Mouse (Mus musculus) heart, embryonic 11.5 days (tissue): ENCODE data around the gene Dlx6. TPM values are rescaled to one million over a fixed set of nuclear protein-coding genes. Genes with fewer than 3 reads are reported as not detected.
A peak's percentile ranks its signal among the peaks of the same experiment; 100 is the strongest.

ENCODE experiments used
- ATAC-seq: fragments of 200-750 bp; cut with Nextera tagmentation; replicated peaks from 2 replicates; pipeline ENCODE4 v1.8.0; 2017; ENCODE audit warnings: moderate library complexity; ENCODE audit not compliant: insufficient number of reproducible peaks, low FRiP score, low TSS enrichment
- H3K27ac ChIP-seq: fragments of 300-500 bp; sonication (generic); 2 replicates; pipeline ENCODE4 v1.5.1; 2014; ENCODE audit warnings: mild to moderate bottlenecking, low read depth, low read length
- H3K27me3 ChIP-seq: fragments of 300-500 bp; sonication (generic); 2 replicates; pipeline ENCODE4 v1.6.1; 2014; ENCODE audit warnings: mild to moderate bottlenecking, low read length, mixed read lengths; ENCODE audit not compliant: control insufficient read depth, insufficient read depth
- H3K36me3 ChIP-seq: fragments of 300-500 bp; sonication (generic); 2 replicates; pipeline ENCODE4 v1.6.1; 2014; ENCODE audit warnings: mild to moderate bottlenecking, low read length, moderate library complexity, mixed read lengths; ENCODE audit not compliant: control insufficient read depth, insufficient read depth
- H3K4me1 ChIP-seq: fragments of 300-500 bp; sonication (generic); 2 replicates; pipeline ENCODE4 v1.6.1; 2014; ENCODE audit warnings: low read length; ENCODE audit not compliant: control insufficient read depth, insufficient read depth
- H3K4me2 ChIP-seq: fragments of 300-500 bp; sonication (generic); 2 replicates; pipeline ENCODE4 v1.6.1; 2014; ENCODE audit warnings: mild to moderate bottlenecking, moderate library complexity
- H3K4me3 ChIP-seq: fragments of 300-500 bp; sonication (generic); 2 replicates; pipeline ENCODE4 v1.5.1; 2014; ENCODE audit warnings: low read depth, low read length
- H3K9ac ChIP-seq: fragments of 300-500 bp; sonication (generic); 2 replicates; pipeline ENCODE4 v1.6.1; 2014; ENCODE audit warnings: mild to moderate bottlenecking, low read depth, low read length, moderate library complexity
- H3K9me3 ChIP-seq: fragments of 300-500 bp; sonication (generic); replicated peaks from 2 replicates; pipeline ENCODE4 v1.6.1; 2016; ENCODE audit warnings: low read length; ENCODE audit not compliant: control insufficient read depth
- WGBS: fragments of 180-500 bp; shearing (Covaris S2); extraction: QIAGEN DNeasy Blood & Tissue Kit; methylation state at CpG from one replicate; pipeline ENCODE4 v1.1.7; 2014; ENCODE audit not compliant: insufficient replicate concordance; 5-methylcytosine and 5-hydroxymethylcytosine counted together
- polyA plus RNA-seq: library from polyadenylated mRNA; unstranded; fragments of >200 nt; fragmentation: Nextera tagmentation; extraction: Ambion mirVana; gene quantifications from 2 replicates; pipeline ENCODE4 v1.2.1, GENCODE M21; 2014

Gene Dlx6
- polyA plus RNA-seq, 1 experiment from 2014 or later = 0.47 TPM

GRCm38 (mm10) chr6:6856316-6856715 lies 6.8 kb upstream of the Dlx6 start:
- WGBS = under 1% methylated on average over 20 of the region's 20 CpGs
- ATAC-seq = no peak
- H3K36me3 ChIP-seq = no peaks in the 10 kb centered on the region
- H3K9ac ChIP-seq = no peak overlapping the region
- peaks cover 93% of the 10 kb centered on the region for H3K27me3 ChIP-seq
- 0 out of 2 replicates have a peak overlapping the region, but pooled peaks have one; percentile 1 for H3K4me3 ChIP-seq
- no peaks in the 10 kb centered on the region for H3K9me3 ChIP-seq
- H3K4me2 ChIP-seq = no peak overlapping the region
- peaks cover 7% of the 10 kb centered on the region; the same call in 1 of the 2 replicates for H3K4me1 ChIP-seq
- H3K27ac ChIP-seq = no peak overlapping the region

GRCm38 (mm10) chr6:6856881-6857280 lies 6.3 kb upstream of the Dlx6 start:
- H3K27me3 ChIP-seq = peaks cover 89% of the 10 kb centered on the region
- H3K36me3 ChIP-seq = no peaks in the 10 kb centered on the region
- no peak overlapping the region for H3K9ac ChIP-seq
- H3K9me3 ChIP-seq = no peaks in the 10 kb centered on the region
- no peak overlapping the region for H3K4me2 ChIP-seq
- no peak for ATAC-seq
- H3K4me3 ChIP-seq = no peak overlapping the region
- H3K27ac ChIP-seq = no peak overlapping the region
- WGBS = 5% methylated on average over 4 of the region's 4 CpGs
- H3K4me1 ChIP-seq = peaks cover 7% of the 10 kb centered on the region; the same call in 1 of the 2 replicates

- 5% methylated on average over 2 of the region's 2 CpGs for WGBS
Measured at GRCm38 (mm10) chr6:6857766-6858165, 5.4 kb upstream of the Dlx6 start.

GRCm38 (mm10) chr6:6858571-6858970 lies 4.6 kb upstream of the Dlx6 start:
- WGBS = 0% methylated on average over 1 of the region's 1 CpGs
- Histone ChIP-seq H3K36me3 (no peaks in the 10 kb centered on the region), H3K4me1 (peaks cover 12% of the 10 kb centered on the region; the same call in 1 of the 2 replicates), H3K4me2 (no peak overlapping the region), H3K9me3 (no peaks in the 10 kb centered on the region), H3K9ac (no peak overlapping the region), H3K4me3 (no peak overlapping the region), H3K27ac (no peak overlapping the region), H3K27me3 (peaks cover 85% of the 10 kb centered on the region)
- no peak for ATAC-seq

More at GRCm38 (mm10) chr6:6857766-6858165, 5.4 kb upstream of the Dlx6 start:
- no peak overlapping the region for H3K4me3 ChIP-seq
- no peak overlapping the region for H3K4me2 ChIP-seq
- H3K4me1 ChIP-seq = peaks cover 10% of the 10 kb centered on the region; the same call in 1 of the 2 replicates
- peaks cover 86% of the 10 kb centered on the region for H3K27me3 ChIP-seq
- no peak for ATAC-seq
- H3K36me3 ChIP-seq = no peaks in the 10 kb centered on the region
- H3K27ac ChIP-seq = no peak overlapping the region
- no peak overlapping the region for H3K9ac ChIP-seq
- no peaks in the 10 kb centered on the region for H3K9me3 ChIP-seq

GRCm38 (mm10) chr6:6859111-6859949 lies 3.8 kb upstream of the Dlx6 start:
- WGBS = 2% methylated on average over 19 of the region's 19 CpGs
- Histone ChIP-seq H3K4me2 (peak overlapping the region; percentile 46), H3K27ac (no peak overlapping the region), H3K9ac (no peak overlapping the region), H3K4me3 (peak overlapping the region; percentile 25), H3K27me3 (peaks cover 85% of the 10 kb centered on the region), H3K4me1 (peaks cover 18% of the 10 kb centered on the region), H3K36me3 (no peaks in the 10 kb centered on the region), H3K9me3 (no peaks in the 10 kb centered on the region)
- ATAC-seq = no peak

GRCm38 (mm10) chr6:6859950-6860410 lies 3.2 kb upstream of the Dlx6 start:
- under 1% methylated on average over 21 of the region's 21 CpGs for WGBS
- H3K27ac ChIP-seq = no peak overlapping the region
- H3K27me3 ChIP-seq = peaks cover 82% of the 10 kb centered on the region
- H3K9me3 ChIP-seq = no peaks in the 10 kb centered on the region
- peaks cover 21% of the 10 kb centered on the region for H3K4me1 ChIP-seq
- peak overlapping the region; percentile 46 for H3K4me2 ChIP-seq
- H3K9ac ChIP-seq = no peak overlapping the region
- no peaks in the 10 kb centered on the region for H3K36me3 ChIP-seq
- no peak for ATAC-seq
- H3K4me3 ChIP-seq = peak overlapping the region; percentile 25

GRCm38 (mm10) chr6:6860411-6861085 lies 2.6 kb upstream of the Dlx6 start:
- under 1% methylated on average over 33 of the region's 33 CpGs for WGBS
- Histone ChIP-seq H3K4me3 (peak overlapping the region; percentile 25), H3K36me3 (no peaks in the 10 kb centered on the region), H3K27me3 (peaks cover 82% of the 10 kb centered on the region), H3K4me1 (peaks cover 21% of the 10 kb centered on the region), H3K4me2 (peak overlapping the region; percentile 46), H3K9me3 (no peaks in the 10 kb centered on the region), H3K9ac (no peak overlapping the region), H3K27ac (no peak overlapping the region)
- no peak for ATAC-seq

GRCm38 (mm10) chr6:6861086-6861797 lies 1.9 kb upstream of the Dlx6 start:
- H3K27me3 ChIP-seq = peaks cover 82% of the 10 kb centered on the region
- H3K9me3 ChIP-seq = no peaks in the 10 kb centered on the region
- no peak overlapping the region for H3K9ac ChIP-seq
- peak overlapping the region; percentile 25 for H3K4me3 ChIP-seq
- H3K36me3 ChIP-seq = no peaks in the 10 kb centered on the region
- H3K27ac ChIP-seq = no peak overlapping the region
- peak overlapping the region; percentile 46 for H3K4me2 ChIP-seq
- ATAC-seq = no peak
- WGBS = 2% methylated on average over 21 of the region's 21 CpGs
- peaks cover 21% of the 10 kb centered on the region for H3K4me1 ChIP-seq
